In the genomic region with DNA sequence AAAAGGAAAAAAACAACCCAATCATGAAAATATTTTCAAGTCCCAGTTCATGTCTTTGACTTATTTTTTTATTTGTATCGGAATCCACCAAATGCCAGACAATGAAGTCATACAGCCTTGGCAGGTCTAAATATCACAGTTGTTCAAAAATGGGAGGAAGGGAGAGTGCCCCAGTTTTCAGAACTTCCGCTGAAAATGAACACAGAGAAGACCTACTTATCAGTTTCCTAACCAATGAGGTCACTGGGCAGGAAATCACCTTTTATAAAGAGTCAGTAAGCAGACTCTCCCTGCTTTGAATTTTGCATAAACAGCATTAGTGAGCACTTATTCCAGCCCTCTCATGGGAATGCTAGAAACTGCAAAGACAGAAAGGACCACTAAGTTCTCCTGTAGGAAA, we compare ENCODE assay signal across 14 mouse cellular contexts.
A peak's percentile ranks its signal among the peaks of the same experiment; 100 is the strongest.
DNase-seq lines count a peak whose midpoint lies in the region; ATAC-seq and TF ChIP-seq lines count a peak whose summit lies in the region.
"Had no signal": no experiment of that assay in that cellular context is flagged by ENCODE, and none has a peak within 500 bp of the region (broad histone marks: within the 10 kb centered on the region; RNA-seq: fewer than 3 reads in every experiment).

No protein-coding gene starts in this region.

- H3K36me3 ChIP-seq in heart, adult 2 months (ENCODE audit: control insufficient read depth, insufficient read depth, low read length), result peaks cover 11% of the 10 kb centered on the region
- no peaks in the 10 kb centered on the region for H3K36me3 ChIP-seq in liver, adult 2 months (ENCODE audit: control insufficient read depth, insufficient read depth, low read length)
- H3K36me3 ChIP-seq in liver, embryonic 15.5 days (replicated peaks), result no peaks in the 10 kb centered on the region
- H3K36me3 ChIP-seq in midbrain, embryonic 14.5 days (ENCODE audit: control insufficient read depth, insufficient read depth, low read length), result no peaks in the 10 kb centered on the region
- H3K36me3 ChIP-seq: embryonic facial prominence, embryonic 12.5 days; hindbrain, embryonic 12.5 days; neural tube, embryonic 13.5 days had no signal

- DNase-seq in heart, adult 2 months, result no peak
- no peak for DNase-seq in heart, adult 8-10 months (ENCODE audit: low spot score)
- peak; percentile 35 for DNase-seq in liver, adult 2 months (ENCODE audit: extremely low read depth, low read depth, low spot score)
- no peak for DNase-seq in liver
- DNase-seq in midbrain, embryonic 14.5 days, result no peak
- DNase-seq in thymus, adult 18-20 months, result no peak
- DNase-seq: B cell, adult 2 months; cerebellum, adult 8-10 months; left cerebral cortex, postnatal 4 days had no signal

- H3K9ac ChIP-seq in heart, adult 2 months (ENCODE audit: low read depth, low read length), result no peak overlapping the region
- H3K9ac ChIP-seq in liver, adult 2 months (ENCODE audit: low read depth, low read length), result no peak overlapping the region
- H3K9ac ChIP-seq in liver, embryonic 15.5 days, result no peak overlapping the region
- no peak overlapping the region for H3K9ac ChIP-seq in midbrain, embryonic 14.5 days (replicated peaks; ENCODE audit: low read length)
- H3K9ac ChIP-seq: embryonic facial prominence, embryonic 12.5 days; hindbrain, embryonic 12.5 days; neural tube, embryonic 13.5 days had no signal

- no peaks in the 10 kb centered on the region for H3K79me2 ChIP-seq in heart, adult 2 months (replicated peaks; ENCODE audit: control insufficient read depth, insufficient read depth, low read length)
- H3K79me2 ChIP-seq in liver, adult 2 months (ENCODE audit: control insufficient read depth, insufficient read depth, low read length), result no peaks in the 10 kb centered on the region

- H3K9me3 ChIP-seq in liver, embryonic 15.5 days (replicated peaks), result no peaks in the 10 kb centered on the region
- no peaks in the 10 kb centered on the region for H3K9me3 ChIP-seq in midbrain, embryonic 14.5 days (ENCODE audit: control insufficient read depth, low read length)
- H3K9me3 ChIP-seq: embryonic facial prominence, embryonic 12.5 days; hindbrain, embryonic 12.5 days; neural tube, embryonic 13.5 days had no signal

- TF ChIP-seq EP300 in heart, adult 2 months (IDR thresholded peaks at IDR 0.05; ENCODE audit: insufficient read depth, low read depth, low read length), result no peak

- intact Hi-C loops in heart, adult 2 months (cut with DNase I), result no loop called here

- H3K4me3 ChIP-seq in heart, adult 2 months, result no peak overlapping the region
- H3K4me3 ChIP-seq in liver, adult 2 months (ENCODE audit: insufficient read depth, low read depth, low read length), result no peak overlapping the region
- no peak overlapping the region for H3K4me3 ChIP-seq in liver, embryonic 15.5 days (replicated peaks)
- H3K4me3 ChIP-seq in midbrain, embryonic 14.5 days (replicated peaks; ENCODE audit: low read depth, low read length), result no peak overlapping the region
- H3K4me3 ChIP-seq: embryonic facial prominence, embryonic 12.5 days; hindbrain, embryonic 12.5 days; neural tube, embryonic 13.5 days had no signal

- ATAC-seq in activated CD4-positive, CD25-positive, alpha-beta regulatory T cell, adult 4 months, result peak; percentile 87
- ATAC-seq in liver, embryonic 15.5 days (ENCODE audit: insufficient read depth), result no peak
- no peak for ATAC-seq in midbrain, embryonic 14.5 days (ENCODE audit: low FRiP score, low TSS enrichment)

- peak overlapping the region; percentile 54 for H3K27ac ChIP-seq in heart, adult 2 months
- peak overlapping the region; percentile 37 for H3K27ac ChIP-seq in liver, adult 2 months (replicated peaks; ENCODE audit: insufficient read depth, low read depth, low read length)
- peak overlapping the region; percentile 46; the same call in 1 of the 2 replicates for H3K27ac ChIP-seq in liver, embryonic 15.5 days (replicated peaks)
- no peak overlapping the region for H3K27ac ChIP-seq in midbrain, embryonic 14.5 days (replicated peaks; ENCODE audit: low read depth, low read length)
- H3K27ac ChIP-seq: hindbrain, embryonic 12.5 days; neural tube, embryonic 13.5 days had no signal

- 45% methylated on average over 2 of the region's 2 CpGs for WGBS in heart, adult 2 months
- WGBS in liver, adult 2 months, result 30% methylated on average over 2 of the region's 2 CpGs
- 40% methylated on average over 2 of the region's 2 CpGs for WGBS in liver, embryonic 15.5 days (ENCODE audit: insufficient replicate concordance)
- 85% methylated on average over 2 of the region's 2 CpGs for WGBS in midbrain, embryonic 14.5 days

- no peaks in the 10 kb centered on the region for H3K27me3 ChIP-seq in heart, adult 2 months (ENCODE audit: control insufficient read depth, insufficient read depth, low read length)
- H3K27me3 ChIP-seq in liver, adult 2 months (ENCODE audit: control insufficient read depth, insufficient read depth, low read length), result no peaks in the 10 kb centered on the region
- H3K27me3 ChIP-seq in liver, embryonic 15.5 days, result no peaks in the 10 kb centered on the region
- no peaks in the 10 kb centered on the region for H3K27me3 ChIP-seq in midbrain, embryonic 14.5 days (ENCODE audit: control insufficient read depth, insufficient read depth, low read length)
- H3K27me3 ChIP-seq: embryonic facial prominence, embryonic 12.5 days; hindbrain, embryonic 12.5 days; neural tube, embryonic 13.5 days had no signal

- H3K4me2 ChIP-seq in liver, embryonic 15.5 days, result no peak overlapping the region
- no peak overlapping the region for H3K4me2 ChIP-seq in midbrain, embryonic 14.5 days (ENCODE audit: low read length)
- H3K4me2 ChIP-seq: embryonic facial prominence, embryonic 12.5 days; hindbrain, embryonic 12.5 days; neural tube, embryonic 13.5 days had no signal

- TF ChIP-seq POLR2A in heart, adult 2 months (IDR thresholded peaks at IDR 0.05; ENCODE audit: insufficient read depth, low read depth, low read length), result no peak
- no peak for TF ChIP-seq POLR2A in liver, adult 2 months (IDR thresholded peaks at IDR 0.05; ENCODE audit: extremely low read depth, insufficient read depth, low read length)

- peaks cover 16% of the 10 kb centered on the region for H3K4me1 ChIP-seq in heart, adult 2 months (ENCODE audit: control insufficient read depth, insufficient read depth, low read length)
- H3K4me1 ChIP-seq in liver, adult 2 months (ENCODE audit: control insufficient read depth, insufficient read depth, low read length), result peaks cover 7% of the 10 kb centered on the region; the same call in 1 of the 2 replicates
- peaks cover 36% of the 10 kb centered on the region for H3K4me1 ChIP-seq in liver, embryonic 15.5 days (replicated peaks)
- 0 out of 2 replicates have a peak, but pooled peaks cover 3% of the 10 kb centered on the region for H3K4me1 ChIP-seq in midbrain, embryonic 14.5 days (ENCODE audit: control insufficient read depth, insufficient read depth, low read length)

- no peak for TF ChIP-seq CTCF in heart, adult 2 months (IDR thresholded peaks at IDR 0.05)
- no peak for TF ChIP-seq CTCF in liver, adult 2 months (IDR thresholded peaks at IDR 0.05; ENCODE audit: low read depth, low read length)
